ENCODE assay signal across 8 mouse cellular contexts in genomic region chr9:113708361-113709280, GRCm38 (mm10). TPM values are rescaled to one million over a fixed set of nuclear protein-coding genes. Genes with fewer than 3 reads are reported as not detected.
A peak's percentile ranks its signal among the peaks of the same experiment; 100 is the strongest.
DNase-seq lines count a peak whose midpoint lies in the region; ATAC-seq and TF ChIP-seq lines count a peak whose summit lies in the region.

No protein-coding gene starts in this region.

- peaks cover 29% of the 10 kb centered on the region for H3K4me1 ChIP-seq in heart, embryonic 13.5 days
- peaks cover 2 to 12% of the 10 kb centered on the region in 2 experiments; a peak in 3 of 4 replicates for H3K4me1 ChIP-seq in ES-E14 (ENCODE audit: control insufficient read depth in 2 of 2, insufficient read depth in 2 of 2, low read length in 2 of 2, poor library complexity in 1 of 2)
- peaks cover 20% of the 10 kb centered on the region for H3K4me1 ChIP-seq in hindbrain, embryonic 12.5 days

- H3K27ac ChIP-seq in heart, embryonic 13.5 days (replicated peaks): peak overlapping the region; percentile 97
- no peak overlapping the region for H3K27ac ChIP-seq in ES-E14 (ENCODE audit: insufficient read depth, low read depth, low read length, poor library complexity, severe bottlenecking)
- H3K27ac ChIP-seq in hindbrain, embryonic 12.5 days: no peak overlapping the region

- 0 out of 2 replicates have a peak, but pooled peaks cover 8% of the 10 kb centered on the region for H3K27me3 ChIP-seq in heart, embryonic 13.5 days (replicated peaks)
- no peaks in the 10 kb centered on the region for H3K27me3 ChIP-seq in hindbrain, embryonic 12.5 days

- peak overlapping the region; percentile 81 for H3K4me2 ChIP-seq in heart, embryonic 13.5 days
- H3K4me2 ChIP-seq in hindbrain, embryonic 12.5 days (replicated peaks): peak overlapping the region; percentile 85

- H3K9ac ChIP-seq in heart, embryonic 13.5 days: peak overlapping the region; percentile 95
- H3K9ac ChIP-seq in ES-E14 (ENCODE audit: insufficient read depth, low read depth, low read length, poor library complexity, severe bottlenecking): peak overlapping the region; percentile 58; the same call in 1 of the 2 replicates
- peak overlapping the region; percentile 92 for H3K9ac ChIP-seq in hindbrain, embryonic 12.5 days

- peak overlapping the region; percentile 83 for H3K4me3 ChIP-seq in heart, embryonic 13.5 days
- peak overlapping the region; percentile 81 to 93 for H3K4me3 ChIP-seq in ES-E14 (ENCODE audit: insufficient read depth in 1 of 2, low read depth in 1 of 2, low read length in 2 of 2, poor library complexity in 1 of 2, severe bottlenecking in 1 of 2)
- peak overlapping the region; percentile 90 for H3K4me3 ChIP-seq in hindbrain, embryonic 12.5 days

- no peaks in the 10 kb centered on the region for H3K36me3 ChIP-seq in heart, embryonic 13.5 days
- H3K36me3 ChIP-seq in ES-E14 (ENCODE audit: control insufficient read depth, insufficient read depth, low read length, poor library complexity, severe bottlenecking): no peaks in the 10 kb centered on the region
- no peaks in the 10 kb centered on the region for H3K36me3 ChIP-seq in hindbrain, embryonic 12.5 days

- intact Hi-C loops in heart, postnatal 14 days (cut with DNase I): loop anchor here (5.0 kb wide), 1 partner anchor 34 kb away; the partner anchor contains the start of gene Clasp2

- 53% methylated on average over 19 of the region's 19 CpGs for WGBS in heart, embryonic 13.5 days
- WGBS in hindbrain, embryonic 12.5 days: 53% methylated on average over 19 of the region's 19 CpGs

- no peaks in the 10 kb centered on the region for H3K9me3 ChIP-seq in heart, embryonic 13.5 days
- no peaks in the 10 kb centered on the region for H3K9me3 ChIP-seq in ES-E14 (ENCODE audit: control insufficient read depth, insufficient read depth, low read depth, low read length)
- H3K9me3 ChIP-seq in hindbrain, embryonic 12.5 days (replicated peaks): no peaks in the 10 kb centered on the region

- no peak for ATAC-seq in heart, embryonic 13.5 days (ENCODE audit: extremely low read depth, insufficient number of reproducible peaks, low FRiP score, low TSS enrichment)
- ATAC-seq in hindbrain, embryonic 12.5 days (ENCODE audit: low FRiP score): peak; percentile 29
- ATAC-seq in megakaryocyte progenitor cell, adult 5-6 weeks (replicated peaks; ENCODE audit: poor library complexity): peak; percentile 60

- no peak for DNase-seq in heart, postnatal 14 days
- DNase-seq in ES-E14 (ENCODE audit: low read depth, low spot score) (no peak), adipocyte (ENCODE audit: low spot score) (no peak)
- no peak for DNase-seq in yolk sac, embryonic 10.5 days (ENCODE audit: low spot score)
- DNase-seq in spleen, adult 12 weeks (ENCODE audit: low spot score): no peak

- in situ Hi-C loops in ES-E14 (cut with MboI; ENCODE audit: low sequenced_read_pairs in 2 of 2, unreplicated experiment in 2 of 2): no loop called here

TF ChIP-seq in ES-E14, 5 proteins besides CTCF, POLR2A, EP300 and RAD21:
- TF ChIP-seq HCFC1 (IDR thresholded peaks at IDR 0.05; ENCODE audit: borderline replicate concordance, insufficient read depth, low read length) (no peak), MAFK (IDR thresholded peaks at IDR 0.05; ENCODE audit: insufficient read depth, low read depth, low read length) (no peak), ZNF384 (IDR thresholded peaks at IDR 0.05; ENCODE audit: low read depth, low read length) (no peak), ZC3H11A (IDR thresholded peaks at IDR 0.05; ENCODE audit: borderline replicate concordance, low read depth, low read length) (no peak), CHD2 (IDR thresholded peaks at IDR 0.05; ENCODE audit: low read depth, low read length) (no peak)

RNA-seq across cellular contexts. Expression of gene Pdcd6ip, which starts 0.6 kb away (rescaled TPM):
- polyA plus RNA-seq in heart, embryonic 13.5 days (2015; fragmentation: Nextera tagmentation; extraction: Ambion mirVana): 57.5 and 59.6 TPM in 2 replicates
- total RNA-seq in heart, postnatal 14 days (2021): 10 to 100 TPM; 66.6 to 68.6 TPM
- total RNA-seq in ES-E14 (2012; rRNA removed): 26.2 and 28.4 TPM in 2 replicates
- polyA plus RNA-seq in hindbrain, embryonic 12.5 days (2016; fragmentation: Nextera tagmentation; extraction: Ambion mirVana): 59.6 and 64.9 TPM in 2 replicates
- total RNA-seq in megakaryocyte progenitor cell, adult 5-6 weeks (2015): 114 and 122 TPM in 2 replicates
- 42.8 and 54.2 TPM in 2 replicates for total RNA-seq in megakaryocyte progenitor cell, adult 5-6 weeks (2017)

RNA-seq across cellular contexts. Expression of gene Clasp2, which starts 32.7 kb away (rescaled TPM):
- 20.3 and 21.0 TPM in 2 replicates for polyA plus RNA-seq in heart, embryonic 13.5 days (2015; fragmentation: Nextera tagmentation; extraction: Ambion mirVana)
- 10 to 100 TPM; 49.1 to 50.3 TPM for total RNA-seq in heart, postnatal 14 days (2021)
- total RNA-seq in ES-E14 (2012; rRNA removed): 35.5 and 39.3 TPM in 2 replicates
- 84.5 and 89.3 TPM in 2 replicates for polyA plus RNA-seq in hindbrain, embryonic 12.5 days (2016; fragmentation: Nextera tagmentation; extraction: Ambion mirVana)
- total RNA-seq in megakaryocyte progenitor cell, adult 5-6 weeks (2015): 47.0 and 47.4 TPM in 2 replicates
- total RNA-seq in megakaryocyte progenitor cell, adult 5-6 weeks (2017): 37.5 and 38.1 TPM in 2 replicates
